Mouse (Mus musculus) hindbrain, embryonic 11.5 days (tissue): ENCODE data around the gene Plekha6. TPM values are rescaled to one million over a fixed set of nuclear protein-coding genes. Genes with fewer than 3 reads are reported as not detected.
A peak's percentile ranks its signal among the peaks of the same experiment; 100 is the strongest.
"Not testable (repeated sequence)": the region's sequence is repeated elsewhere in the genome, so short reads cannot be mapped to it uniquely, and the experiment has no call there.

Experiments
- ATAC-seq: fragments of 200-750 bp; cut with Nextera tagmentation; 2 replicates; pipeline ENCODE4 v1.8.0; 2017; ENCODE audit warnings: mild to moderate bottlenecking, moderate TSS enrichment, moderate library complexity; ENCODE audit not compliant: low FRiP score
- DNase-seq: peaks from one replicate; pipeline ENCODE4 v3.0.0-alpha.2; 2015; ENCODE audit warnings: low spot score
- H3K27ac ChIP-seq: fragments of 300-500 bp; sonication (generic); 2 replicates; pipeline ENCODE4 v1.5.1; 2014; ENCODE audit warnings: mild to moderate bottlenecking, low read depth, low read length
- H3K27me3 ChIP-seq: fragments of 300-500 bp; sonication (generic); 2 replicates; pipeline ENCODE4 v1.6.1; 2014; ENCODE audit warnings: mild to moderate bottlenecking, low read length, moderate library complexity, mixed read lengths; ENCODE audit not compliant: control insufficient read depth, insufficient read depth
- H3K36me3 ChIP-seq: fragments of 300-500 bp; sonication (generic); 2 replicates; pipeline ENCODE4 v1.6.1; 2014; ENCODE audit warnings: mild to moderate bottlenecking, low read length, moderate library complexity, mixed read lengths; ENCODE audit not compliant: control insufficient read depth, insufficient read depth
- H3K4me1 ChIP-seq: fragments of 300-500 bp; sonication (generic); replicated peaks from 2 replicates; pipeline ENCODE4 v1.6.1; 2014; ENCODE audit warnings: low read length, mixed read lengths; ENCODE audit not compliant: control insufficient read depth, insufficient read depth
- H3K4me2 ChIP-seq: fragments of 300-500 bp; sonication (generic); replicated peaks from 2 replicates; pipeline ENCODE4 v1.6.1; 2014; ENCODE audit warnings: mild to moderate bottlenecking, low read depth, low read length
- H3K4me3 ChIP-seq: fragments of 300-500 bp; sonication (generic); 2 replicates; pipeline ENCODE4 v1.5.1; 2014; ENCODE audit warnings: low read depth, low read length
- H3K9ac ChIP-seq: fragments of 300-500 bp; sonication (generic); 2 replicates; pipeline ENCODE4 v1.6.1; 2014; ENCODE audit warnings: low read depth, low read length
- H3K9me3 ChIP-seq: fragments of 300-500 bp; sonication (generic); 2 replicates; pipeline ENCODE4 v1.6.1; 2016; ENCODE audit warnings: low read length; ENCODE audit not compliant: control insufficient read depth
- WGBS: fragments of 180-500 bp; shearing (Covaris S2); extraction: QIAGEN DNeasy Blood & Tissue Kit; methylation state at CpG from one replicate; pipeline ENCODE4 v1.1.7; 2014; 5-methylcytosine and 5-hydroxymethylcytosine counted together
- polyA plus RNA-seq: library from polyadenylated mRNA; unstranded; fragments of >200 nt; fragmentation: Nextera tagmentation; extraction: Ambion mirVana; gene quantifications from 2 replicates; pipeline ENCODE4 v1.2.1, GENCODE M21; 2014

Plekha6 gene
- polyA plus RNA-seq, 1 experiment from 2014 or later: 22.1 TPM

- Histone ChIP-seq H3K27me3 (peaks cover 2% of the 10 kb centered on the region), H3K9me3 (no peaks in the 10 kb centered on the region), H3K9ac (peak overlapping the region; percentile 29; the same call in 1 of the 2 replicates), H3K4me2 (peak overlapping the region; percentile 50), H3K4me3 (peak overlapping the region; percentile 17), H3K27ac (no peak overlapping the region), H3K4me1 (0 out of 2 replicates have a peak, but pooled peaks cover 2% of the 10 kb centered on the region), H3K36me3 (no peaks in the 10 kb centered on the region)
- 27% methylated on average over 7 of the region's 7 CpGs for WGBS
- DNase-seq: no peak
- ATAC-seq: no peak
These were observed 165.6 kb downstream of the Plekha6 start for GRCm38 (mm10) chr1:133329638-133329964.

GRCm38 (mm10) chr1:133331142-133331541 is 167.1 kb downstream of the Plekha6 start:
- H3K4me2 ChIP-seq: no peak overlapping the region
- no peak overlapping the region for H3K27ac ChIP-seq
- ATAC-seq (peak; percentile 61; the same call in 1 of the 2 replicates), DNase-seq (peak; percentile 46)
- no peak overlapping the region for H3K9ac ChIP-seq
- H3K36me3 ChIP-seq: no peaks in the 10 kb centered on the region
- H3K4me3 ChIP-seq: no peak overlapping the region
- H3K4me1 ChIP-seq: 0 out of 2 replicates have a peak, but pooled peaks cover 2% of the 10 kb centered on the region
- 59% methylated on average over 3 of the region's 3 CpGs for WGBS
- peaks cover 2% of the 10 kb centered on the region for H3K27me3 ChIP-seq
- H3K9me3 ChIP-seq: no peaks in the 10 kb centered on the region

- H3K4me3 ChIP-seq: no peak overlapping the region
- H3K36me3 ChIP-seq: no peaks in the 10 kb centered on the region
- no peaks in the 10 kb centered on the region for H3K9me3 ChIP-seq
- DNase-seq (no peak), ATAC-seq (no peak)
- H3K4me2 ChIP-seq: no peak overlapping the region
- 88% methylated on average over 11 of the region's 11 CpGs for WGBS
- no peak overlapping the region for H3K27ac ChIP-seq
- H3K9ac ChIP-seq: no peak overlapping the region
- H3K27me3 ChIP-seq: peaks cover 2% of the 10 kb centered on the region
- 0 out of 2 replicates have a peak, but pooled peaks cover 2% of the 10 kb centered on the region for H3K4me1 ChIP-seq
These were observed 168.8 kb downstream of the Plekha6 start for GRCm38 (mm10) chr1:133332656-133333430.

- Histone ChIP-seq H3K27ac (no peak overlapping the region), H3K4me2 (no peak overlapping the region), H3K27me3 (no peaks in the 10 kb centered on the region; the same call in 1 of the 2 replicates), H3K9me3 (no peaks in the 10 kb centered on the region), H3K4me3 (no peak overlapping the region), H3K36me3 (no peaks in the 10 kb centered on the region), H3K9ac (no peak overlapping the region), H3K4me1 (0 out of 2 replicates have a peak, but pooled peaks cover 2% of the 10 kb centered on the region)
- ATAC-seq: no peak
- WGBS: 67% methylated on average over 6 of the region's 6 CpGs
- no peak for DNase-seq
These were observed 169.9 kb downstream of the Plekha6 start for GRCm38 (mm10) chr1:133333937-133334336.

- H3K4me2 ChIP-seq, H3K4me3 ChIP-seq, DNase-seq, H3K27me3 ChIP-seq, ATAC-seq, H3K9ac ChIP-seq, H3K9me3 ChIP-seq, H3K27ac ChIP-seq, H3K4me1 ChIP-seq, H3K36me3 ChIP-seq: not testable (repeated sequence)
- 75% methylated on average over 1 of the region's 1 CpGs for WGBS
These were observed 176.4 kb downstream of the Plekha6 start for GRCm38 (mm10) chr1:133340403-133340802.

DNA sequence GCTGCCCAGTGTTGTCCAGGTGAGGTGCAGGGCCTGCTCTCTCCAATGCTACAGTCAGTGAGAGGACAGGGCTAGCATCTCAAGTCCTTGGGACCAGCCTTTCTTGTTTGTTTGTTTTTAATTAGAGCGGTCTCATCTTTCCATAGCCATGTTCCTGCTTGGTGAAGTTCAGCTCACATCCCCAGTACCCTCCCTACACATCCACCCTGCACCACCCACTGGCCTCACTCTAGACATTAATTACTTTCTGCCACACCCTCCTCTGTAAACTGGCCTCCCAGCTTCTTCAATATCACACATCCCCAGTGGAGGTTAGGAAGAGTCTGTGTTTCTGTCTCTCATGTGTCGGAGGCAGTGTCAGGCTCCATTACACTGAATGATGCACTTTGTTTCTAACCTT is 180.3 kb downstream of the Plekha6 start:
- H3K4me2 ChIP-seq: no peak overlapping the region
- H3K36me3 ChIP-seq: no peaks in the 10 kb centered on the region
- no peaks in the 10 kb centered on the region for H3K27me3 ChIP-seq
- 90% methylated on average over 2 of the region's 2 CpGs for WGBS
- DNase-seq (no peak), ATAC-seq (no peak)
- H3K4me1 ChIP-seq: no peaks in the 10 kb centered on the region
- no peak overlapping the region for H3K27ac ChIP-seq
- no peak overlapping the region for H3K4me3 ChIP-seq
- H3K9me3 ChIP-seq: no peaks in the 10 kb centered on the region
- no peak overlapping the region for H3K9ac ChIP-seq

DNA sequence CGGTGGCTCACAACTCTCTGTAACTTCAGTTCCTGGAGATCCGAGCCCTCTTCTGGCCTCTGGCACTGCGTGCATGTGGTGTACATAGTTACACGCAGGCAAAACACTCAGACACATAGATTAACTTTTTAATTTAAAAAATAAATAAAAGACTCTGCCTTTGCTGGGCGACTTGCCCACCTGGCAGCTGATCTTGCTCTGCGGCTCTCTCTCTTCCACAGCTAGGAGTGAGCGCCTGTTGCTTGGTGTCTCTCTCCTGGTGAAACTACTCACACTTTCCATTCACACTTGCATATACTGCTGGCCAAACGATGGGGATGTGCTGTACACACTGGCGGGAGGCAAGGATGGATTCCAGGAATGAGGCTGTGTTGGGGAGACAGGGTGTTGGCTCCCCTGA is 182.5 kb downstream of the Plekha6 start:
- ATAC-seq: no peak
- no peaks in the 10 kb centered on the region for H3K36me3 ChIP-seq
- no peak overlapping the region for H3K4me2 ChIP-seq
- 90% methylated on average over 9 of the region's 9 CpGs for WGBS
- no peak overlapping the region for H3K27ac ChIP-seq
- DNase-seq: no peak
- no peaks in the 10 kb centered on the region for H3K4me1 ChIP-seq
- H3K4me3 ChIP-seq: no peak overlapping the region
- no peak overlapping the region for H3K9ac ChIP-seq
- no peaks in the 10 kb centered on the region for H3K27me3 ChIP-seq
- H3K9me3 ChIP-seq: no peaks in the 10 kb centered on the region

GRCm38 (mm10) chr1:133347226-133347625 is 183.2 kb downstream of the Plekha6 start:
- H3K9me3 ChIP-seq: no peaks in the 10 kb centered on the region

More at GRCm38 (mm10) chr1:133347226-133347625, 183.2 kb downstream of the Plekha6 start:
- 79% methylated on average over 3 of the region's 3 CpGs for WGBS
- H3K27ac ChIP-seq: no peak overlapping the region
- DNase-seq (no peak), ATAC-seq (no peak)
- no peaks in the 10 kb centered on the region for H3K27me3 ChIP-seq
- H3K4me3 ChIP-seq: no peak overlapping the region
- H3K4me2 ChIP-seq: no peak overlapping the region
- no peak overlapping the region for H3K9ac ChIP-seq
- no peaks in the 10 kb centered on the region for H3K4me1 ChIP-seq
- no peaks in the 10 kb centered on the region for H3K36me3 ChIP-seq
